Mouse (Mus musculus): ENCODE results near the gene Ablim2. TPM values are rescaled to one million over a fixed set of nuclear protein-coding genes. Genes with fewer than 3 reads are reported as not detected.

Gene Ablim2
- polyA plus RNA-seq, 1 experiment from 2014 or later = 3.2 TPM

DNA sequence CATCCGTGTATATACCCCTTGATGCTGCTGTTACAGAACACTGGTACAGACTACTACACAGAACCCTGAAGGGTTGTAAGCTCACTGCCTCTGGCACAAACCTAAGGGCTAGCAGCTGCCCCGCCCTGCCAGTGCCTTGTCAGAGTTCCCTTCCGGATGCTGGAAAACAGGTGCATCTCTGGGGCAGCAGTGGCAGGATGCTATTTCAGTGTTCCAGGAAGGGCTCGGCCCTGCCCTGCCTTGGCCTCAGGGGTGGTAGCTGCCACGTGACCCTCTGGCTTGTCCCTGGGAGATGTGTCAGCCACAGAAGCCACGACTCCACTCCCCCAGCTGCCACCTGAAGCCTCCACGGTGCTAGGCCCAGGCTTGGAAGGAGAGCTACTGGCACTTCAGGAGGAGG lies 28.2 kb downstream of the Ablim2 start:
- Histone ChIP-seq H3K9ac (replicated peaks; ENCODE audit: low read depth, low read length) (no peak overlapping the region), H3K4me3 (ENCODE audit: low read depth, low read length) (no peak overlapping the region), H3K27me3 (ENCODE audit: control insufficient read depth, insufficient read depth, low read length) (no peaks in the 10 kb centered on the region), H3K27ac (ENCODE audit: low read length) (no peak overlapping the region), H3K9me3 (ENCODE audit: control insufficient read depth, low read depth, low read length) (no peaks in the 10 kb centered on the region; the same call in 1 of the 2 replicates), H3K36me3 (ENCODE audit: control insufficient read depth, insufficient read depth, low read length) (no peaks in the 10 kb centered on the region), H3K4me2 (replicated peaks; ENCODE audit: low read depth, low read length) (no peak overlapping the region), H3K4me1 (ENCODE audit: control insufficient read depth, insufficient read depth, low read length) (no peaks in the 10 kb centered on the region)
- 64% methylated on average over 7 of the region's 7 CpGs for WGBS
- ATAC-seq (ENCODE audit: insufficient number of reproducible peaks, insufficient read depth, low FRiP score, low read depth) = no peak

GRCm38 (mm10) chr5:35787847-35788246 lies 30.2 kb downstream of the Ablim2 start:
- 84% methylated on average over 12 of the region's 12 CpGs for WGBS
- no peaks in the 10 kb centered on the region; the same call in 1 of the 2 replicates for H3K9me3 ChIP-seq (ENCODE audit: control insufficient read depth, low read depth, low read length)
- H3K36me3 ChIP-seq (ENCODE audit: control insufficient read depth, insufficient read depth, low read length) = no peaks in the 10 kb centered on the region
- ATAC-seq (ENCODE audit: insufficient number of reproducible peaks, insufficient read depth, low FRiP score, low read depth) = no peak
- no peaks in the 10 kb centered on the region for H3K4me1 ChIP-seq (ENCODE audit: control insufficient read depth, insufficient read depth, low read length)
- H3K4me2 ChIP-seq (replicated peaks; ENCODE audit: low read depth, low read length) = no peak overlapping the region
- H3K27ac ChIP-seq (ENCODE audit: low read length) = no peak overlapping the region
- no peak overlapping the region for H3K9ac ChIP-seq (replicated peaks; ENCODE audit: low read depth, low read length)
- H3K27me3 ChIP-seq (ENCODE audit: control insufficient read depth, insufficient read depth, low read length) = no peaks in the 10 kb centered on the region
- H3K4me3 ChIP-seq (ENCODE audit: low read depth, low read length) = no peak overlapping the region

- ATAC-seq (ENCODE audit: insufficient number of reproducible peaks, insufficient read depth, low FRiP score, low read depth) = no peak
- H3K4me2 ChIP-seq (replicated peaks; ENCODE audit: low read depth, low read length) = no peak overlapping the region
- WGBS = 80% methylated on average over 6 of the region's 6 CpGs
- no peak overlapping the region for H3K4me3 ChIP-seq (ENCODE audit: low read depth, low read length)
- H3K4me1 ChIP-seq (ENCODE audit: control insufficient read depth, insufficient read depth, low read length) = no peaks in the 10 kb centered on the region
- no peaks in the 10 kb centered on the region; the same call in 1 of the 2 replicates for H3K9me3 ChIP-seq (ENCODE audit: control insufficient read depth, low read depth, low read length)
- no peaks in the 10 kb centered on the region for H3K27me3 ChIP-seq (ENCODE audit: control insufficient read depth, insufficient read depth, low read length)
- H3K36me3 ChIP-seq (ENCODE audit: control insufficient read depth, insufficient read depth, low read length) = no peaks in the 10 kb centered on the region
- H3K9ac ChIP-seq (replicated peaks; ENCODE audit: low read depth, low read length) = no peak overlapping the region
- no peak overlapping the region for H3K27ac ChIP-seq (ENCODE audit: low read length)
Measured at GRCm38 (mm10) chr5:35788719-35789118, 31.0 kb downstream of the Ablim2 start.

GRCm38 (mm10) chr5:35789697-35790096 lies 32.0 kb downstream of the Ablim2 start:
- 79% methylated on average over 3 of the region's 3 CpGs for WGBS
- no peak for ATAC-seq (ENCODE audit: insufficient number of reproducible peaks, insufficient read depth, low FRiP score, low read depth)

GRCm38 (mm10) chr5:35790387-35791065 lies 32.8 kb downstream of the Ablim2 start:
- Histone ChIP-seq H3K4me3 (ENCODE audit: low read depth, low read length) (no peak overlapping the region), H3K9ac (replicated peaks; ENCODE audit: low read depth, low read length) (no peak overlapping the region), H3K36me3 (ENCODE audit: control insufficient read depth, insufficient read depth, low read length) (no peaks in the 10 kb centered on the region), H3K27ac (ENCODE audit: low read length) (no peak overlapping the region), H3K27me3 (ENCODE audit: control insufficient read depth, insufficient read depth, low read length) (no peaks in the 10 kb centered on the region), H3K4me2 (replicated peaks; ENCODE audit: low read depth, low read length) (no peak overlapping the region), H3K4me1 (ENCODE audit: control insufficient read depth, insufficient read depth, low read length) (no peaks in the 10 kb centered on the region), H3K9me3 (ENCODE audit: control insufficient read depth, low read depth, low read length) (no peaks in the 10 kb centered on the region)
- 36% methylated on average over 10 of the region's 10 CpGs for WGBS
- ATAC-seq (ENCODE audit: insufficient number of reproducible peaks, insufficient read depth, low FRiP score, low read depth) = peak; percentile 12; the same call in 1 of the 2 replicates

More at GRCm38 (mm10) chr5:35789697-35790096, 32.0 kb downstream of the Ablim2 start:
- no peak overlapping the region for H3K9ac ChIP-seq (replicated peaks; ENCODE audit: low read depth, low read length)
- H3K4me2 ChIP-seq (replicated peaks; ENCODE audit: low read depth, low read length) = no peak overlapping the region
- H3K27ac ChIP-seq (ENCODE audit: low read length) = no peak overlapping the region
- no peaks in the 10 kb centered on the region for H3K4me1 ChIP-seq (ENCODE audit: control insufficient read depth, insufficient read depth, low read length)
- H3K4me3 ChIP-seq (ENCODE audit: low read depth, low read length) = no peak overlapping the region
- H3K9me3 ChIP-seq (ENCODE audit: control insufficient read depth, low read depth, low read length) = no peaks in the 10 kb centered on the region
- no peaks in the 10 kb centered on the region for H3K36me3 ChIP-seq (ENCODE audit: control insufficient read depth, insufficient read depth, low read length)
- H3K27me3 ChIP-seq (ENCODE audit: control insufficient read depth, insufficient read depth, low read length) = no peaks in the 10 kb centered on the region

DNA sequence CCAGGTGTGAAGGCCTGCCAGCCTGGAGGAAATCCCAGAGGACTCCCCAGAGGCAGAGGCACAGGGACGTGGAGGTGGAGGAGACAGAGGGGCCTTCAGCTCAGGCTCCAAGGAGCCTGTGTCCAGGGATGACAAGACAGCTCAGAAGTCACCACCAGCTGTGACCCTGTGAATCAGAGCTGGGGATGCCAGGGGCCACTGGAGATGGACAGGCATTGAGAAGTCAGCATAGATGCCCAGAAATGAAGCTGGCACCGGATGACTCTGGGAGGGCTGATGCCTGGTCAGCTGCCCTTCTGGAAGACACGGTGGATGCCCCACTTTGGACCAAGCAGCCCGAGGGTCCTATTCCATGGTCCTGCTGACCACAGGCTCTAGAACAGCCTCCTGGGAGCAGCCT lies 36.3 kb downstream of the Ablim2 start:
- 90% methylated on average over 4 of the region's 4 CpGs for WGBS
- H3K27ac ChIP-seq (ENCODE audit: low read length) = no peak overlapping the region

GRCm38 (mm10) chr5:35794942-35795341 lies 37.3 kb downstream of the Ablim2 start:
- WGBS = 79% methylated on average over 4 of the region's 4 CpGs
- no peak overlapping the region for H3K9ac ChIP-seq (replicated peaks; ENCODE audit: low read depth, low read length)
- no peaks in the 10 kb centered on the region for H3K27me3 ChIP-seq (ENCODE audit: control insufficient read depth, insufficient read depth, low read length)
- no peak for ATAC-seq (ENCODE audit: insufficient number of reproducible peaks, insufficient read depth, low FRiP score, low read depth)
- H3K4me2 ChIP-seq (replicated peaks; ENCODE audit: low read depth, low read length) = no peak overlapping the region
- H3K36me3 ChIP-seq (ENCODE audit: control insufficient read depth, insufficient read depth, low read length) = no peaks in the 10 kb centered on the region
- H3K9me3 ChIP-seq (ENCODE audit: control insufficient read depth, low read depth, low read length) = no peaks in the 10 kb centered on the region
- no peak overlapping the region for H3K4me3 ChIP-seq (ENCODE audit: low read depth, low read length)
- no peaks in the 10 kb centered on the region for H3K4me1 ChIP-seq (ENCODE audit: control insufficient read depth, insufficient read depth, low read length)
- H3K27ac ChIP-seq (ENCODE audit: low read length) = no peak overlapping the region

More for the DNA sequence above, 36.3 kb downstream of the Ablim2 start:
- Histone ChIP-seq H3K4me2 (replicated peaks; ENCODE audit: low read depth, low read length) (no peak overlapping the region), H3K9me3 (ENCODE audit: control insufficient read depth, low read depth, low read length) (no peaks in the 10 kb centered on the region), H3K27me3 (ENCODE audit: control insufficient read depth, insufficient read depth, low read length) (no peaks in the 10 kb centered on the region), H3K36me3 (ENCODE audit: control insufficient read depth, insufficient read depth, low read length) (no peaks in the 10 kb centered on the region), H3K9ac (replicated peaks; ENCODE audit: low read depth, low read length) (no peak overlapping the region), H3K4me3 (ENCODE audit: low read depth, low read length) (no peak overlapping the region), H3K4me1 (ENCODE audit: control insufficient read depth, insufficient read depth, low read length) (no peaks in the 10 kb centered on the region)
- no peak for ATAC-seq (ENCODE audit: insufficient number of reproducible peaks, insufficient read depth, low FRiP score, low read depth)

GRCm38 (mm10) chr5:35795481-35796048 lies 37.9 kb downstream of the Ablim2 start:
- Histone ChIP-seq H3K9ac (replicated peaks; ENCODE audit: low read depth, low read length) (no peak overlapping the region), H3K36me3 (ENCODE audit: control insufficient read depth, insufficient read depth, low read length) (no peaks in the 10 kb centered on the region), H3K4me3 (ENCODE audit: low read depth, low read length) (no peak overlapping the region), H3K4me1 (ENCODE audit: control insufficient read depth, insufficient read depth, low read length) (no peaks in the 10 kb centered on the region), H3K27ac (ENCODE audit: low read length) (no peak overlapping the region; the same call in 1 of the 2 replicates), H3K9me3 (ENCODE audit: control insufficient read depth, low read depth, low read length) (no peaks in the 10 kb centered on the region), H3K4me2 (replicated peaks; ENCODE audit: low read depth, low read length) (no peak overlapping the region), H3K27me3 (ENCODE audit: control insufficient read depth, insufficient read depth, low read length) (no peaks in the 10 kb centered on the region)
- peak; percentile 29; the same call in 1 of the 2 replicates for ATAC-seq (ENCODE audit: insufficient number of reproducible peaks, insufficient read depth, low FRiP score, low read depth)
- WGBS = 61% methylated on average over 7 of the region's 7 CpGs
